Mouse (Mus musculus) liver, postnatal 0 days (tissue): ENCODE data around the gene Gm5475. TPM values are rescaled to one million over a fixed set of nuclear protein-coding genes. Genes with fewer than 3 reads are reported as not detected.
A peak's percentile ranks its signal among the peaks of the same experiment; 100 is the strongest.
"Not testable (repeated sequence)": the region's sequence is repeated elsewhere in the genome, so short reads cannot be mapped to it uniquely, and the experiment has no call there.

Experiments
- ATAC-seq: fragments of 200-750 bp; cut with Nextera tagmentation; 2 replicates; pipeline ENCODE4 v1.8.0; 2017; ENCODE audit warnings: mild to moderate bottlenecking, moderate library complexity
- DNase-seq: peaks from one replicate; pipeline ENCODE4 v3.0.0-alpha.2; 2016
- H3K27ac ChIP-seq: fragments of 300-500 bp; sonication (generic); 2 replicates; pipeline ENCODE4 v1.5.1; 2014; ENCODE audit warnings: antibody characterized with exemption, moderate library complexity, mild to moderate bottlenecking, low read depth
- H3K27me3 ChIP-seq: fragments of 300-500 bp; sonication (generic); 2 replicates; pipeline ENCODE4 v1.6.1; 2014; ENCODE audit warnings: low read length, control low read depth, mixed read lengths; ENCODE audit not compliant: insufficient read depth
- H3K36me3 ChIP-seq: fragments of 300-500 bp; sonication (generic); replicated peaks from 2 replicates; pipeline ENCODE4 v1.6.1; 2014; ENCODE audit warnings: mild to moderate bottlenecking, control low read depth, low read length, moderate library complexity, mixed read lengths; ENCODE audit not compliant: insufficient read depth
- H3K4me1 ChIP-seq: fragments of 300-500 bp; sonication (generic); 2 replicates; pipeline ENCODE4 v1.6.1; 2014; ENCODE audit warnings: antibody characterized with exemption, mild to moderate bottlenecking, control low read depth; ENCODE audit not compliant: insufficient read depth
- H3K4me2 ChIP-seq: fragments of 300-500 bp; sonication (generic); 2 replicates; pipeline ENCODE4 v1.6.1; 2014; ENCODE audit warnings: low read depth, mild to moderate bottlenecking, low read length, moderate library complexity, mixed read lengths
- H3K4me3 ChIP-seq: fragments of 300-500 bp; sonication (generic); 2 replicates; pipeline ENCODE4 v1.5.1; 2014; ENCODE audit warnings: low read depth, low read length
- H3K9ac ChIP-seq: fragments of 300-500 bp; sonication (generic); replicated peaks from 2 replicates; pipeline ENCODE4 v1.6.1; 2014; ENCODE audit warnings: mild to moderate bottlenecking, moderate library complexity
- H3K9me3 ChIP-seq: fragments of 300-500 bp; sonication (generic); 2 replicates; pipeline ENCODE4 v1.6.1; 2016; ENCODE audit warnings: mild to moderate bottlenecking, control low read depth, low read length, mixed read lengths
- CTCF ChIP-seq: sonication (generic); IDR thresholded peaks from 2 replicates; pipeline ENCODE4 v1.5.1; 2016; ENCODE audit warnings: antibody characterized with exemption, low read depth
- EP300 ChIP-seq: IDR thresholded peaks from 2 replicates; pipeline ENCODE4 v1.6.1; 2016; ENCODE audit warnings: antibody characterized with exemption, low read depth, mild to moderate bottlenecking
- WGBS: fragments of 180-500 bp; shearing (Covaris S2); extraction: QIAGEN DNeasy Blood & Tissue Kit; methylation state at CpG from one replicate; pipeline ENCODE4 v1.1.7; 2014; ENCODE audit not compliant: insufficient replicate concordance; 5-methylcytosine and 5-hydroxymethylcytosine counted together
- polyA plus RNA-seq: library from polyadenylated mRNA; unstranded; fragments of >200 nt; fragmentation: Nextera tagmentation; extraction: Ambion mirVana; gene quantifications from 2 replicates; pipeline ENCODE4 v1.2.1, GENCODE M21; 2015

The Gm5475 gene
- 0.04 TPM in 1 of 2 replicates, not detected in the other for polyA plus RNA-seq

DNA sequence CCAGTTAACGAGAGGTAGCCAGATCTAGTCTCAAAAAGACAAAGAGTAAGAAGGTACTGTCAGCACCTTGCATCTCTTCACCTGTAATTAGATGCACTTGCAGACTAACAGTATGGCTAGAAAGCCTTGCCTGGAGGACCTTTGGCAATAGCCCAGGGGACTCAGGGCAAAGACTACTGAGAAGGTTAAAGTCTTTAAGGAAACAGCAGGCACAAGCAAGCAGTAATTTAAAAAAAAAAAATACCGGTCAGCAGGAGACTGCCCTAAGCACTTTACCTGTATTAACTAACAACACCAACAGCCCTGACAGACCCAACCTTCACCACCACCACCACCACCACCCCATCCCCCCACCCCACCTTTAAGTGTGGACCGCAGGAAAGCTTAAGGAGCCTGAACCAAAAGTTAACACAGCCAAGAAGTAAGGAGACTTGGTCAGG is at the start of gene Gm5475:
Gene Gm5475 (plus strand): TSS at position 390 of the 440 bp plus-strand sequence.
- not testable (repeated sequence) for H3K27me3 ChIP-seq, H3K9me3 ChIP-seq, ATAC-seq, DNase-seq, H3K36me3 ChIP-seq
- Histone ChIP-seq H3K4me3 (peak within 1 kb of the TSS; percentile 97), H3K9ac (peak within 1 kb of the TSS; percentile 96), H3K4me1 (peaks cover 44% of the 10 kb centered on the region), H3K27ac (peak within 1 kb of the TSS; percentile 79), H3K4me2 (peak within 1 kb of the TSS; percentile 97)
- 20% methylated on average over 3 of the region's 3 CpGs for WGBS

DNA sequence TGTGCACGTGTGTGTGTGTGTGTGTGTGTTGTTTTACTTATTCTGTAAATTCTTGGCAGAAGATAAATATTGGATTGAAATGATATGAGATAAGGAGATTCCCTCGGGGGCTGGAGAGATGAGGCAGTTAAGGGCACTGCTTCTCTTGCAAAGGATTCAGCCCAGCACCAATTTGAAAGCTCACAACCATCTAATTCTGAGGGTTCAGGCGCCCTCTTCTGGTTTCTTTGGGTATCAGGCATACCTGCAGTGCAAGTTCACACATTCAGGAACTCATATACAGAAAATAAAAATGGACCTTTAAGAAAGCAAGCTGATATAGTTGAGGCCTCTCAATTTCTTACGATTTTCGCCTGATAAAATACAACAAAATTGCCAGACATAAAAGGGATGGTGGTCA is 46.9 kb upstream of the Gm5475 start:
- no peak for ATAC-seq
- DNase-seq = peak; percentile 64
- 34% methylated on average over 5 of the region's 5 CpGs for WGBS
- Histone ChIP-seq H3K9me3 (no peaks in the 10 kb centered on the region), H3K9ac (no peak overlapping the region), H3K36me3 (no peaks in the 10 kb centered on the region), H3K4me1 (no peaks in the 10 kb centered on the region), H3K27ac (no peak overlapping the region), H3K27me3 (no peaks in the 10 kb centered on the region), H3K4me3 (no peak overlapping the region), H3K4me2 (no peak overlapping the region)
- TF ChIP-seq EP300 (no peak), CTCF (peak; percentile 70)

DNA sequence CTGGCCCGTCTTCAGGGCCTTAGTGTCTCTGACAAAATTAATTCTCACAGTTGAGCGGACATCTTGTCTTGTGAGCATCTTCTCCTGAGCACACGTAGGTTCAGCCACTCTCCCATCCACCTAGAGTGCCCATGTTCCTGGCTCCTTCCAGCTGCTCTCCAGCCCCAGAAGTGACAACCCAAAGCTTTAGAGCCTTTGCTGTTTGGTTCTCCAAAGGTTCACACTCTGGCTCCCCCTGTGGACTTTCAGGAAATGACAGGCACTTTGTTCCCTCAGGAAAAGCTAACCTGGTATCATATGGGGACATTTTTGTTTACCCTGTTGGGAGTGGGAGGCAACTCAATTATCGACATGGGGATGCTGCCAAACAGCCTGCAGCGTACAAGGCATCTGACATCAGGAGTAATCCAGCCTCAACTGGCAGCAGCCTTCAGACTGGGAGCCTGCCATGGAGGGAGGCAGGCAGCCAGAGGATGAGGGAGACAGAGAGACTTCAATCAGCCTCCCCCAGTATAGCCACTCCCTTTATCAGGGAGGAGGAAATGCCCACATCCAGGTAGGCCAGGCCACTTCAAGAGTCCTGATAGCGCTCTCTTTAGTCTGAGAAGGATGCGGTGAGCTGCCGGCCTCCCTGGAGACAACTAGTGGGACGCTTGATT is 44.0 kb upstream of the Gm5475 start:
- H3K4me2 ChIP-seq, H3K27me3 ChIP-seq, H3K4me3 ChIP-seq, H3K36me3 ChIP-seq, H3K9ac ChIP-seq, H3K27ac ChIP-seq, H3K9me3 ChIP-seq, DNase-seq, H3K4me1 ChIP-seq: not testable (repeated sequence)
- WGBS = 36% methylated on average over 3 of the region's 9 CpGs
- ATAC-seq = peak; percentile 84
- TF ChIP-seq CTCF = peak; percentile 40

DNA sequence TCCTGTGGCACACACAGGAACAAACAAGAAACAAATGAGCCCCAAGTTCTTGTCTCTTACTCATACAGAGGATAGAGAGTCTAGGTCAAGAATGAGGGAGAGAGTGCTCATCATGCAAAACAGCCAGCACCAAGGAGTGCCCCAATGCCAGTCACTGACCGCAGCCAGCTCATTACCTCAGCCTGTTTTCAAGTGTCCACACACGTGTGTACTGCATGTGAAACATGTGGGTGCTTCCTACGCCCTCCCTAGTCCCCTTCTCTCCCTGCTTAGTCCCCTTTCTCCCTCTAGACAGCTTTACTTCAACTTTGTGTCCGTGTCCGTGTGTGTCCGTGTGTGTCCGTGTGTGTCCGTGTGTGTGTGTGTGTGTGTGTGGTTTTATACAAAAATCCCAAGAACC is 42.3 kb upstream of the Gm5475 start:
- H3K27me3 ChIP-seq = no peaks in the 10 kb centered on the region
- no peaks in the 10 kb centered on the region for H3K36me3 ChIP-seq
- no peak overlapping the region for H3K4me2 ChIP-seq
- ATAC-seq (no peak), DNase-seq (no peak)
- H3K9ac ChIP-seq = no peak overlapping the region
- 0 out of 2 replicates have a peak, but pooled peaks cover 3% of the 10 kb centered on the region for H3K4me1 ChIP-seq
- no peak overlapping the region for H3K4me3 ChIP-seq
- 85% methylated on average over 8 of the region's 8 CpGs for WGBS
- H3K9me3 ChIP-seq = no peaks in the 10 kb centered on the region
- no peak overlapping the region for H3K27ac ChIP-seq
- TF ChIP-seq EP300 (no peak), CTCF (no peak)

DNA sequence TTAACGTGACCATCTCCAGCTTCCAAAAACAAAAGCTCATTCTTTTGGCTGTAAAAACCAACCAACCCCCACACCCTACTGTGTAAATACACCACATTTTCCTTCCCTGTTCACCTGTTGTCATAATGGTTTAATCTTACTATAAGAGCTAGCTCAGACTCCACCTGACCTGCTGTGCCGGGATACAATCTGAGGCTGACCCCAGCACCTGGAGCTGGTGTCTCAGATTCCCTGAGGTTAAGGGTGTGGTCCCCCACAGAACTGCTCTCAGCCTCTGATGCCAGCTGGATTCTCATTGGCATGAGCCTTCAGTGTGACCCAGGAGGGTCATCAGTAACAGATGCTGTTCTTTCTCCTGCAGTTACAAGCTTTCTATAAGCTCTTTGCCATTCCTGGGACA is 41.8 kb upstream of the Gm5475 start:
- no peak overlapping the region for H3K27ac ChIP-seq
- H3K4me2 ChIP-seq = no peak overlapping the region
- no peaks in the 10 kb centered on the region for H3K9me3 ChIP-seq
- no peak overlapping the region for H3K9ac ChIP-seq
- no peak for DNase-seq
- H3K4me3 ChIP-seq = no peak overlapping the region
- H3K4me1 ChIP-seq = 0 out of 2 replicates have a peak, but pooled peaks cover 3% of the 10 kb centered on the region
- no peaks in the 10 kb centered on the region for H3K36me3 ChIP-seq
- TF ChIP-seq EP300 (no peak), CTCF (no peak)
- WGBS = 63% methylated on average over 2 of the region's 2 CpGs
- no peak for ATAC-seq
- H3K27me3 ChIP-seq = no peaks in the 10 kb centered on the region

DNA sequence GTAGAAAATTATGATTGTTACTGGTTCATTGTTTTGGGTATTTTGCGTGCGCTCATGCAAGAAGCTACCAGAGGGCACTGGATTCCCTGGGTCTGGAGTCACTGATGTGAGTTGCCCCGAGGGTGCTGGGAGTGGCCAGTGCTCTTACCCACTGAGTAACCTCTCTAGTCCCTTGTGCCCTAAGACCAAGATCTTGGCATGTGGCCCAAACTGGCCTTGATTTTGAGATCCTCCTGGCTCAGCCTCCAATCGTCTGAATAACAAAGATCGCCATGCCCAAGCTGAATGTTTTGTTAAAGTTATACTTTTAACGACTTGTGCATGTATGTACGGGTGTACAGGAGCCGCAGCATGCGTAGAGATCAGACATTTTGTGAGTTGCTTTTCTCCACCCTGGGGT is 36.2 kb upstream of the Gm5475 start:
- no peaks in the 10 kb centered on the region for H3K27me3 ChIP-seq
- WGBS = 86% methylated on average over 9 of the region's 9 CpGs
- no peak overlapping the region for H3K4me3 ChIP-seq
- H3K27ac ChIP-seq = no peak overlapping the region
- ATAC-seq = no peak
- H3K4me2 ChIP-seq = no peak overlapping the region
- DNase-seq = no peak
- no peak overlapping the region for H3K9ac ChIP-seq
- TF ChIP-seq CTCF (no peak), EP300 (no peak)
- H3K36me3 ChIP-seq = 0 out of 2 replicates have a peak, but pooled peaks cover 2% of the 10 kb centered on the region
- H3K4me1 ChIP-seq = peaks cover 9% of the 10 kb centered on the region; the same call in 1 of the 2 replicates
- H3K9me3 ChIP-seq = no peaks in the 10 kb centered on the region
